Mouse (Mus musculus) cerebral cortex, adult 2 months (tissue): ENCODE results near the gene Pcbp2.

Experiments used
- WGBS: fragments of 180-500 bp; shearing (Covaris S2); methylation state at CpG from one replicate; pipeline ENCODE4 v1.1.7; 2018; 5-methylcytosine and 5-hydroxymethylcytosine counted together

The Pcbp2 gene

DNA sequence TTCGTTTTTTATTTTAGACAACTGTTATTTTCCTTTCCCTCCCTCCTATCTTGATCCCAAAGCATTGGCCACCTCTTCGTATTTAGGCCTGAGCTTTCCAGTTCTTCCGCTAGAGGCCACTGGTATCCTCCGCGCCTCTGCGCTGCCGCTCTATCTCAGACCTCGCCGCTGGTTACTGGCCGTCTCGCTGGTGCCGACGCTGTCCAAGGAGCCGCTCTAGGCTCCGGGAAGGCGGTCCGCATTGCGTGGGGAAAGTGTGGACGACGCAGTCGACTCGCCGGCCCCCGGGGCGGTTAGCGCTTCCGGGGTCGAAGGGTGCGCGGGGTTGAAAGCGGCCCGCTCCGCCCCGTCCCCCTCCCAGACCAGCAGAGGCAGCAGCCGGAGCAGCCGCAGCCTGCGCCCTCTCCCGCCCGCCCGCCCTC is at the start of gene Pcbp2:
Pcbp2 (plus strand) TSS at position 357 of the 422 bp plus-strand sequence.
- WGBS: under 1% methylated on average over 35 of the region's 40 CpGs

DNA sequence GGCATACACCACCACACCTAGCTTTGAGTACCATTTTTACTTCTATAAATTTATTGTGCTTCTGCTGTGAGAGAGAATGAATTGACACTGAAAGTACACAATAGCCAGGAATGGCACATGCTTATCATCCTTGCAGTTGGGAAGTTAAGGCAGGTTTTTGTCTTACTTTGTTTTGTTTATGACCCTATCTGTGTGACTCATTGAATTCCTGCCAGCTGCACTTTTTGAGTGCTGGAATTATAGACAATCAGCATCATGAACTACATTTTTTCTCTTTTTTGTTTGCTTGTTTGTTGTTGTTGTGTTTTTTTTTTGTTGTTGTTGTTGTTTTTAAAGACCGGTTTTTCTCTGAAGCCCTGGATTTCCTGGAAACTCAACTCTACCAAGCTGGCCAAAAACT is 49.4 kb upstream of the Pcbp2 start:
- WGBS: 19% methylated on average over 1 of the region's 1 CpGs

DNA sequence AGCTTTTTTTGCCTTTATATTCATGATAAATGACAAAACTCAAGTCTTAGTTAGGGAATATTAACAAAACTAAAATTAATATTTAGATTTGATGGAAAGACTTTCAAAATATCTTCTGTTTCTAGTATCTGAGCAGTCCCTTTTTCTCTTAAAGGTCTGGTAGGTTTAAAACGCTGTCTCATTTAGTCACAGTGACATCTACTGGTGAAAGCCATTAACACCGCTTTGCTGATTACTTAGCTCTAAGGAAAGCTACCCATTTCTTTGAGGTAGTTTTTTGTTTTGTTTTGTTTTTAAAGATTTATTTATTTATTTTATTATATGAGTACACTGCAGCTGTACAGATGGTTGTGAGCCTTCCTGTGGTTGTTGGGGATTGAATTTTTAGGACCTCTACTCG is 48.9 kb upstream of the Pcbp2 start:
- 46% methylated on average over 3 of the region's 3 CpGs for WGBS

DNA sequence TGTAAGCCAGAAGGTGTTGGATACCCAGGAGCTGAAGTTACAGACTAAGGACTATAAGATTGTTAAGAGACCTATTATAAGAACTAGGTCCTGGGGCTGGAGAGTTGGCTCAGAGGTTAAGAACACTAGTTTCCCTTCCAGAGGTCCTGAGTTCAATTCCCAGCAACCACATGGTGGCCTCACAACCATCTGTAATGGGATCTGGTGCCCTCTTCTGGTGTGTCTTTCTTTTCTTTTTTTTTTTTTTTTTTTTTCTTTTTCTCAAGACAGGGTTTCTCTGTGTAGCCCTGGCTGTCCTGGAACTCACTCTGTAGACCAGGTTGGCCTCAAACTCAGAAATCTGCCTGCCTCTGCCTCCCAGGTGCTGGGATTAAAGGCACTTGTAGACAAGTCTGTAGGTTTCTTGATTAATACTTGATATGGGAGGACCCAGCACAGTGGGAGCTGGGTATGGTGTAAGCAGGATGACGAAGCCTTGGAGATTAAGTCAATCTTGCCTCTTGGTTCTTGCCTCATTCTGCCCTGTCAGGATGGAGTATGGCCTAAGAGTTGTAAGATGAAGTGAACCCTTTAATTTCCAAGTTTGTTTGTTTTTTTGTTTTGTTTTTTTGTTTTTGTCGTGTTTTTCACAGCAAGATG is 46.6 kb upstream of the Pcbp2 start:
- 95% methylated on average over 2 of the region's 2 CpGs for WGBS

DNA sequence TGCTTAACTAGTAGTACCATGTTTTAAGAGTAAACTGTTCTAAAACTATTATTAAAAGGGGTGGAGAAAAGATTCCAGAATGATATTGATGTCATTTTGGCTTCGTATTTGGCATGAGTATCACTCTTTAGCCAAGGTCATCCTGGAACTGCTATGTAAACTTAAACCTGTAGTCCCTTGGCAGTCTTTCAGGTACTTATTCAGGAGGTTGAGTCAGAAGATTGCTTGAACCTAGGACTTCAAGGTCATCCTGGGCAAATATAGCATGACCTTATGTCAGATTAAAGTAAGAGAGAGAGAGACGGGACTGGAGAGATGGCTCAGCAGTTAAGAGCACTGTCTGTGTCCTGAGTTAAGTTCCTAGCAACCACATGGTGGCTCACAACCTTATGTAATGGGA is 45.7 kb upstream of the Pcbp2 start:
- 91% methylated on average over 2 of the region's 2 CpGs for WGBS

DNA sequence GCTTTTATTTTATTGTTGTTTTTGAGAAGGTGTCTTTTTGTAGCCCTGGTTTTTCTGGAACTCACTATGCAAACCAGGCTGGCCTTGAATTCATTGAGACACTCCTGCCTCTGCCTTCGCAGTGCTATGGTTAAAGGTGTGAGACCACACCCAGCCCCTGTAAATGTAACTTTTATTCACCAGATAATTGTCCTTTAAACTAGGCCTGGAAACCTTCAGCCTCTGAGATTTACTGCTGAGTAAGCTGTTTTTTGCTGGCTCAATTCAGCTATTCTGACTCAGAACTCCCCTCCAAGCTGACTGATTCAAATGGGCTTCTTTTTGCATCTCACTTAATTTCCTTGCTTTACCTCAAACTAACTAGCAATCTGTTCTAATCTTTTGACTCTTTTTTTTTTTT is 43.4 kb upstream of the Pcbp2 start:
- WGBS: 97% methylated on average over 1 of the region's 1 CpGs

DNA sequence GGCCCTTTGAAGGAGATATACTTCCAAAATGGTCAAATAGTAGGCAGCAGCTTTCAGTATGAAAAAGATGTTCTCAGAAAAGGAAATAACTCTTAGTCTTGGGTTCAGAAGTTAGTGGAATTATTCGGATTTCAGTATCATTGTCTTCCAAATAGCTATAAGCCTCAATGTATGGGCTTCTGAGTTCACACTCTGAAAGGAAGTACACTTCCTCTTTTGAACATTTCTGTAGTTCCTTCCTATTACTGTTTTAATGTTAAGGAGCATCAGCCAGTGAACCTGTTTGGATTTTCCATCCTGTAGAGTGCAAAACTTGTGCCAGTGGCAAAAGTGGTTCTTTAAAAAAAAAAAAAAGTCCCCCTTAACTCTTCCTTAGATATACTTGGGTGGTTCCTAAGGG is 38.3 kb upstream of the Pcbp2 start:
- 85% methylated on average over 1 of the region's 1 CpGs for WGBS

DNA sequence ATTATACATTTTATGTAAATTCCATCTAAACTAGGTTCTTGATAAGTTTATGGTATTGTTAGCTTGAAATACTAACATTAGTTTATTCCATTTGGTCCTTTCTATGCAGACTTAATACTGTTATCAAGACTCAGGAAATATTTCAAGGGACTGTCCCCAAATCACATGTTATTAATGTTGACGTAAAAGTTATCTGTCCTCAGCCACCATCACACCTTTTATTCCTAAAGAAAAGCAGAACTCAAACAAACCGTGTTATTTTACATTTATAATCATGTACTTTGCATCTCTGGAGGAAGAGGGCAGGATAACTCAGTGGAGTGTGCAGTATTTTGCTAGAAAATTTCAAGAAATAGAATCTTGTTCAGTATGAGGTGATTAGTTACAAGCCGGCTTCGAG is 37.2 kb upstream of the Pcbp2 start:
- WGBS: 91% methylated on average over 4 of the region's 4 CpGs

DNA sequence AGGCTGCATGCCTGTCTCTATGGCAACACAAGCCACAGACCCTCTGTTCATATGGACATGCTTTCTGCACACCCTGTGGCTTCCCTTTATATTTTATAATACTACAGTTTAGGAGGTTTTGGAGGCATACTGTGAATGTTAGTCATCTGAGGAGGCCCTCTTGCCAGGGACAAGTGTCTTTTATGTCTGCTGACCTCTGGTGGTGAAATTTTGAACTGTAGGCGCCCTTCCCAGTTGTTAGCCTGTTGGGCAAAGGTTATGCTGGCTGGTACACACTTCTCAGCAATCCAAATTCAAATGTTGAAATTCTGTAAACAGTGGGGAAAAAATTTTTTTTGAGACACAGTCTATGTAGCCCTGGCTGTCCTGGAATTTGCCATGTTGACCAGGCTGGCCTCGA is 27.8 kb upstream of the Pcbp2 start:
- 54% methylated on average over 2 of the region's 2 CpGs for WGBS

DNA sequence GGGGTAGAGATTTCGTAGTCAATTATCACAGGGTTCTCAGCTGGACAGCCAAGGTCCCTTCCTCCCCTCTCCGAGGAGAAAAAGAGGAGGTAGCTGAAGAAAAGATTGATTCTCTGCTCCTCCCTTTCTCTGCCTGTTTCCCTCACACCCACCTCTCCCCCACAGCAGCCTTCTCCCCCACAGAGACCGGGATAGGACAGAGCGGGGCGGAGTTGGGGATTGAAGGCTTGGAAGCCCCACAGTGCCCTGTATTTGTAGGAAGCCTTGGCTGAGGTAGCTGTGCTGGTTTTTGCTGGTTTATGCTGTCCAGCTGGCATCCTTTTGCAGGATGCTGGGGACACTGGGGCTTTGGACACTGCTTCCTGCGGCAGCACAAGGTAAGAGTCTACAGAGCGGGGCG is 25.2 kb upstream of the Pcbp2 start, which contains the start of gene Amhr2:
Amhr2 (plus strand) TSS at position 222 of the 400 bp plus-strand sequence.
- 73% methylated on average over 8 of the region's 8 CpGs for WGBS

DNA sequence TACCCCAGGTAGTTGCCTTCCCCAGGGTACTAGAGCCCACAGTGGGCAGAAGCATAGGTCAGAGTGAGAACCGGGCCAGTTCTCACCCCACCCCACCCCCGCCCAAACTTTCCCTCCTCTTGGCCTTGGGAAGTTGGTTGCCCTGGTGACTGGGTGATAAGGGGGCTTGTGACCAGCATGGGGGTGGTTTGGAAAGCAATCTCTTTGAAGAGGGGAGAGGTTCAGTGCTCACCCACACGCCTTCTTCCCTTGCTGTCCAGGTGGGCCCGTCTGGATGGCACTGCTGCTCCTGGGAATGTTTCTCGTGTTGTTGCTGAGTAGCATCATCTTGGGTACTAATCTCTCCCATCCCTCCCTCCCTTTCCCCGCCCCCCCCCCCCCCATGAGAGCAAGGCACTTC is 23.9 kb upstream of the Pcbp2 start:
- WGBS: 79% methylated on average over 5 of the region's 6 CpGs

DNA sequence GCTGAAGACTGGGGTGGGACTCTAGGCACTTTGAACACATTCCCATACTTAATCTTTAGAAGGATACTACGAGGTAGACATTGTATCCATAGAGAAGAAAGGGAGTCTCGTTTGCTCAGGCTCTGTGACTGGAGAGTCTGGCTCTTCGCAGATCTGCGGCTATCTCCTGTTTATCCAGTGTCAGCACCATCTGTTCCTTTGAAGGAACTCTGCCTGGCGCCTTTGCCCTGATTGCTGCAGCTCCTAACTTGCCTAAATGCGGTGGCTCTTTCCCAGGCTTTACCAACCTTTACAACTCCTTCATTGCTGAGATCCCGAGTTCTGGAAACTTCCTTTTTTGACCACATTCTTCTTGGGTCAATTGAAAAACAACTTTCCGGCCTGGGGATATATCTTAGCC is 21.0 kb upstream of the Pcbp2 start:
- 74% methylated on average over 8 of the region's 8 CpGs for WGBS

DNA sequence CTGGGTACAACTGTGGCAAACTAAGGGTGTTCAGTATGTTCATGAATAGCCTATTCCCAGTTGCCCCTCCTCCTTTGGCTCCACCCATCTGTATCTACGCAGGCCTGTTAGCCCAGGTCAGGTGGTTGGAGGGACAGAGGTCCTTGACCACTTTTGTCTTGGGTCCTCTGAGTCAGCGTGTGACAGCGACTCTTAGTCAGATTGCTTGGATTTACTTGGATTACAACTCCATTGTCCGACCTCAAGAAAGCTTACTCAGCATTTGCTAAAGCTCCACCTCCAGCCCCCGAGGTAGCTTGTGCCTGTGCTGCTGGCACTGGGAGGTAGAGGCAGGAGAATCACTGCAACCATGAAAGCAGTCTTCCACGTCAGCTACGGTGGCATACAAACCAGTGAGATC is 19.4 kb upstream of the Pcbp2 start:
- WGBS: 35% methylated on average over 7 of the region's 7 CpGs

DNA sequence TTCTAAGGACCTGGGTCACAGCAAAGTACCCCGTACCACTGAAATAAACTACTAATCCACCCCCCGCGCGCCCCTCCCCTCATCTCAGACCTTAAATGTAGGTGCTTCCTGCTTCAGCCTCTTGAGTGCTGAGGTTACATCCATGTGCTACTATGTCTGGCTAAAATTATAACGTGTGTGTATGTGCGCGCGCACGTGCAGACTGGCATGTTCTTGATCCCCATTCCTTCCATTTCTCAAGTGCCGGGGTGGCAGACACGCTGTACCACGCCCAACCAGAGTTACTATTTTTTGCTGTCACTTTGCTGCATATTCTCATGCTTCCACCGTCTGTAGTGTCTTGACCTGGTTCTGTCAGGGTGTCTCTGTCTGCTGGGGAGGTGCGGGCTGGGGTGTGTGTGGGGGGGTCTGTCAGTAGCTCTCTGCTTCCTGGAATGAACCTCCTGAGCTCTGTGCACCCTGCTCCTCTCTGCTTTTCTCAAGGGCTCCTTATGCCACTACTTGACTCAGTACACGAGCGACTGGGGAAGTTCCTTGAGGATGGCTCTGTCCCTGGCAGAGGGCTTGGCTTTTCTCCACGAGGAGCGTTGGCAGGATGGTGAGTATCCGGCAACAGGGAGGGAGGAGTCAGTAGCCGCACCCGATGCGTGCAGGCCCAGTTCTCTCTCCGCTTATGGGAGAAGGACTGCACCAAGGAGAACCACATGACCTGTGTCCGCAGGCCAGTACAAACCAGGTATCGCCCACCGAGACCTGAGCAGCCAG is 18.5 kb upstream of the Pcbp2 start:
- 62% methylated on average over 26 of the region's 26 CpGs for WGBS

DNA sequence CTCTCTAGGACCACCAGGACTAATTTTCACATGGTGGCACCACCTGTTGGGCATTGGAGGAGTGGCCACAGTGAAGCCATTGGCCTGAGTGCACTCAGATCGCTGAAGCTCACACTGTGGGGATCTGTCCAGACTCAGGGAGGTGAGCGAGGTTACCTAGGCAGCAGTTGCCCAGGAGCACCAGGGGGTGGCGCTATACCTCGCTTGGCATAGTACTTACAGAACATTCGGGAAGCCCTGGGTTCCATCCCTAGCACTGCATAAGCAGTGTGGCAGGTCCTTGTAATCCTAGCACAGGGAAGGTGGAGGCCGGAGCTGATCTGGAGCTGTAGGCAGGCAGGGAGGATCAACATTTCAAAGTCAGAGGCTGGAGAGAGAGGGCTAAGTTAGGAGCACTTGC is 14.3 kb upstream of the Pcbp2 start:
- WGBS: 45% methylated on average over 6 of the region's 6 CpGs

DNA sequence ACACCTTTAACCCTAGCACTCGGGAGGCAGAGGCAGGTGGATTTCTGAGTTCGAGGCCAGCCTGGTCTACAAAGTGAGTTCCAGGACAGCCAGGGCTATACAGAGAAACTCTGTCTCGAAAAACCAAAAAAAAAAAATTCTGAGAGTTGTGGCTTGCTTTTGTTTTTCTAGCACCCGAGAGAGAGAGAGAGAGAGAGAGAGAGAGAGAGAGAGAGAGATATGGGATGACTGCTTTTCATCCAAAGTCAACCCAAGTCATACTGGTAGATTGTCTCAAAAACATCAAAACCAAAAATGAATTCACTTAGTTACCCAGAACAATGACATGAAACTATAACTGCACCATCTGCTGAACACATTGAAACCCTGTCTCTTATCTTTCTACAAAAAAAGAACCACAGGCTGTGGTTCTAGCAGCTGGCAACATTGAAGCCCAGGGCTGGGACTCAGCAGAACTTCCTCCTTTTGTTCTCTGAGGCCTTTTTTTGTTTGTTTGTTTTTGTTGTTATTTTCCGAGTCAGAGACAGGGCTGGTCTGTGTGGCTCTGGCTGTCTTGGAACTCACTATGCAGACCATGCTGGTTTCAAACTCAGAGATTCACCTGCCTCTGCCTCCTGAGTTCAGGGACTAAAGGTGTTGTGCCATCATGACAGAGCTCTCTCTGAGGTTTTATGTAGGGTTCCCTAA is 12.1 kb upstream of the Pcbp2 start:
- WGBS: 65% methylated on average over 5 of the region's 5 CpGs

DNA sequence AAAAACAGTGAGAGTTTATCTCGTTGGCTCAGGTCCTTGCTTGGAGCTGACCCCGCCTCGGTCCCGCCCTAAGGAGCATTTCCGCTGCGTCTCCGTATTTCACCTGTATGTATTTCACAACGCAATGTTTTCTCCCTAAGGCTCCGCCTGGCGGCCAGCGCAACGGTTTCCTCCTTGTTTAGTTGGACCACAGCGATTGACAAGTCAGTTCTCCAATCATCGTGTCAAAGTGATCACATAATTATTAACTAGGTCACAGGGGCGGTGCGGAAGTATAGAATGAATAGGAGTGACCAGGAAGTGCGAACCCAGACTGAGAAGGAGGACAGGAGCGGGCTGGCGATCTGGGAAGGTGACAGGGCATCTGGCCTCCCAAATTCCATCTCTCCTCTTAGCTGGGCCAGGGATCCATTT is 11.4 kb upstream of the Pcbp2 start, which contains the start of gene Prr13:
Prr13 (plus strand) TSS at position 125 of the 414 bp plus-strand sequence.
- WGBS: 2% methylated on average over 19 of the region's 19 CpGs

DNA sequence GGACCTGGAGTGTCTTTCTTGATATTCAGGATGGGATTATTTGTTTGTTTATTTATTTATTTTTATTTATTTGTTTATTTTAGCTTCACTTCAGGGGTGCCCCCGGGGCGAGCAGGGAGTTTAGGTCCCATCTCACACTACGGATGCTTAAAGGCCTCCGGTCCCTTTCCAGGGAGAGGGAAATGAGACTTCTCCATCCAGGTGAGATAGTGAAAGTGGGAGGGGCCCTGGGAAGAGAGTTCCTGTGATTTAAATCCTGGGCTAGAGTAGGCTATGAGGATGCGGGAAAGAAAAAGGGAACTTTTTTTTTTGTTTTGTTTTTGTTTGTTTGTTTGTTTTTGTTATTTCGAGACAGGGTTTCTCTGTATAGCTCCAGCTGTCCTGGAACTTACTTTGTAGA is 11.0 kb upstream of the Pcbp2 start:
- WGBS: 44% methylated on average over 6 of the region's 6 CpGs

DNA sequence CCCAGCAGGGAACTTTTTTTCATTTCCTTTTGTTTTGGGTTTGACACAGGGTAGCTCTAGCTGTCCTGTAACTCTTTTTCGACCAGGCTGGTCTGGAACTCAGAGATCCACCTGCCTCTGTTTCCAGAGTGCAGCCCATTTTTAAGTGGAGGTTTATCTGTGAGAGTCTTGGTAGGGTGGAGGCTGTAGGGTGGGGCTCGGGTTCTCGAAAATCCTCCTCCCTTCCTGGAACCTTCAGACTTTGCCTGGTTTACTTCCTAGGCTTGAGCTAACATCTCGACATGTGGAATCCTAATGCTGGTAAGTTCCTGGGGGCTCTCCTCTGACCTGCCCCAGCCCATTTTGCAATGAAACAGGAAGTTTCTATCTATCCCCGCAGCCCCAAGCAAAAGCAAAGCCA is 10.5 kb upstream of the Pcbp2 start:
- WGBS: 64% methylated on average over 5 of the region's 5 CpGs

DNA sequence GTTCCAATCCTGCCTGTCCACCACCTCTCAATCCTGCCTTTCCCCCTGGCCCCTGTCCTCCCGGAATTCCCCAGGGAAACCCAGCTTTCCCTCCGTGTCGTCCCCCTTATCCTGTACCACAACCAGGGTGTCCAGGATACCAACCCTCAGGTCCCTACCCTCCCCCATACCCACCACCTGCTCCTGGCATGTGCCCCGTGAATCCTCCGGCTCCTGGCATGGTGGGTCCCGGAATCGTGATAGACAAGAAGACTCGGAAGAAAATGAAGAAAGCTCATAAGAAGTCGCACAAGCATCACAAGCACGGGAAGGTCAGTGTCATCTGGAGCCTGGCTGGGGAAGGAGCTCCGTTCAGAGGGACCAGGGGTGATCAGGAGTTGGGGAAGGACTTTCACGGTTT is 9.9 kb upstream of the Pcbp2 start:
- WGBS: 77% methylated on average over 12 of the region's 12 CpGs

DNA sequence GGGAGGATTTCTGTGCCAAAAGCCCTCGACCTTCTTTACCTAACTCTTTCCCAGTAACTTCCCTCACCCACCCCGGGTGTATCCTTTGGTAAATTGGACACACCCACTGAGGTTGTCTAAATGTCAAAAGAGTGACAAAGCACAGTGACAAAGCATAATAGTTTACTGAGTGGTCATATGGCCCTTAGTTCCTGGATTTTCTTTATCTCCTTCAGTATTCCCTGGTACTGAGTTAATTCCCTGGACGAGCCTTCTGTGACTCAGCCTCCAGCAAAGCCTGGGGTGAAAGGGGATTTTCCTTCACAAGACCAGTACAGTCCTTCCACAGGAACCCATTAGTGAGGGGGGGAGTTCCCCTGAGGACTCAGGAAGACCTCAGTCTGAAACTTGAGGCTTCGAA is 9.4 kb upstream of the Pcbp2 start:
- 75% methylated on average over 4 of the region's 4 CpGs for WGBS

DNA sequence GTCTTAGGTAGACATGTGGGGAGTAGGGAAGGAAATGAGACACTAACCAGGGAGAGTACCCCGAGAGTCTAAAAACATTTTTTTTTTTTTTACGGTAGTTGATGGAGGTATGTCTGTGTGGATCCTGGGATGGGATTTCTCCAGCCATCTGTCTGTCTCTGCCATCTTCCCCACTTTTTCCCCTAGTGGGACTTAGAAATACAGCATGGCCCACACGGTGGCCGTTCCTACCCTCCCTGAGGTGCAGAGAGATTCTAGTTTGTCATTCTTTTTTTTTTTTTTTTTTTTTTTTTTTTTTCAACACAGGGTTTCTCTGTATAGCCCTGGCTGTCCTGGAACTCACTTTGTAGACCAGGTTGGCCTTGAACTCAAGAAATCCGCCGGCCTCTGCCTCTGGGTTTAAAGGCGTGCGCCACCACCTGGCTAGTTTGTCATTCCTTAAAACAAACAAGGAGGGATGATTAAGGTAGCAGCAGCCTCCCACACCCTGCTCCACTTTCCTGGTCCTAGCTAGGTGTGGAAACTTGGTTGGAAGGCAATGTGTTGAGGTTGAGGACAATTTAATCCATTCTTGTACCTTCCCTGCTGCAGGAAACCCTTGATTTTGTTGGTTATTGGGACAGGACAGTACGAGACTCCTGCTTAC is 8.8 kb upstream of the Pcbp2 start:
- 91% methylated on average over 9 of the region's 9 CpGs for WGBS
